Mouse (Mus musculus) E14TG2a.4 (cell line): ENCODE measurements around the gene Ermard.
A peak's percentile ranks its signal among the peaks of the same experiment; 100 is the strongest.
"Not testable (repeated sequence)": the region's sequence is repeated elsewhere in the genome, so short reads cannot be mapped to it uniquely, and the experiment has no call there.

ENCODE experiments used
- H3K27me3 ChIP-seq: 2 replicates; pipeline ENCODE4 v1.6.1; 2014; ENCODE audit warnings: low read length, control low read depth; ENCODE audit not compliant: insufficient read depth
- H3K36me3 ChIP-seq: 2 replicates; pipeline ENCODE4 v1.6.1; 2014; ENCODE audit warnings: low read length, control low read depth; ENCODE audit not compliant: insufficient read depth
- H3K4me1 ChIP-seq: replicated peaks from 2 replicates; pipeline ENCODE4 v1.6.1; 2014; ENCODE audit warnings: low read depth, low read length, control low read depth
- H3K4me3 ChIP-seq: replicated peaks from 2 replicates; pipeline ENCODE4 v1.5.1; 2014; ENCODE audit warnings: mild to moderate bottlenecking, low read length
- H3K9me3 ChIP-seq: 2 replicates; pipeline ENCODE4 v1.6.1; 2014; ENCODE audit warnings: low read length, control low read depth

Ermard gene

GRCm38 (mm10) chr17:15041175-15041729 lies at the start of gene Ermard, which contains the start of the genes Tcte3 and Gm3448:
TSS of gene Ermard (plus strand) at chr17:15041208.
TSS of gene Tcte3 (minus strand) at chr17:15041488.
TSS of gene Gm3448 (minus strand) at chr17:15041537.
- H3K4me3 ChIP-seq, H3K27me3 ChIP-seq: not testable (repeated sequence)

GRCm38 (mm10) chr17:14992522-14993138 lies 48.4 kb upstream of the Ermard start:
- H3K4me1 ChIP-seq, H3K36me3 ChIP-seq, H3K27me3 ChIP-seq, H3K9me3 ChIP-seq, H3K4me3 ChIP-seq: not testable (repeated sequence)

More at GRCm38 (mm10) chr17:15041175-15041729, at the start of gene Ermard, which contains the start of the genes Tcte3 and Gm3448:
- not testable (repeated sequence) for H3K9me3 ChIP-seq, H3K36me3 ChIP-seq, H3K4me1 ChIP-seq

- not testable (repeated sequence) for H3K9me3 ChIP-seq, H3K4me1 ChIP-seq, H3K27me3 ChIP-seq, H3K4me3 ChIP-seq, H3K36me3 ChIP-seq
These were observed 47.7 kb upstream of the Ermard start for GRCm38 (mm10) chr17:14993139-14993832.

GRCm38 (mm10) chr17:14994140-14994539 lies 46.9 kb upstream of the Ermard start:
- H3K4me3 ChIP-seq, H3K36me3 ChIP-seq, H3K9me3 ChIP-seq, H3K27me3 ChIP-seq, H3K4me1 ChIP-seq: not testable (repeated sequence)

GRCm38 (mm10) chr17:15000047-15000446 lies 41.0 kb upstream of the Ermard start:
- H3K4me3 ChIP-seq, H3K27me3 ChIP-seq, H3K4me1 ChIP-seq, H3K36me3 ChIP-seq, H3K9me3 ChIP-seq: not testable (repeated sequence)

- H3K4me3 ChIP-seq, H3K9me3 ChIP-seq, H3K27me3 ChIP-seq, H3K4me1 ChIP-seq, H3K36me3 ChIP-seq: not testable (repeated sequence)
These were observed 31.9 kb upstream of the Ermard start for GRCm38 (mm10) chr17:15009088-15009487.

GRCm38 (mm10) chr17:15009706-15010413 lies 31.1 kb upstream of the Ermard start, which contains the start of gene Gm3435:
TSS of gene Gm3435 (plus strand) at chr17:15010176.
- not testable (repeated sequence) for H3K9me3 ChIP-seq, H3K27me3 ChIP-seq

GRCm38 (mm10) chr17:15021503-15022220 lies 19.3 kb upstream of the Ermard start:
- not testable (repeated sequence) for H3K36me3 ChIP-seq, H3K27me3 ChIP-seq, H3K9me3 ChIP-seq

More at GRCm38 (mm10) chr17:15009706-15010413, 31.1 kb upstream of the Ermard start, which contains the start of gene Gm3435:
- not testable (repeated sequence) for H3K36me3 ChIP-seq, H3K4me1 ChIP-seq, H3K4me3 ChIP-seq

GRCm38 (mm10) chr17:15023878-15024492 lies 17.0 kb upstream of the Ermard start:
- not testable (repeated sequence) for H3K4me1 ChIP-seq, H3K27me3 ChIP-seq, H3K36me3 ChIP-seq, H3K9me3 ChIP-seq, H3K4me3 ChIP-seq

More at GRCm38 (mm10) chr17:15021503-15022220, 19.3 kb upstream of the Ermard start:
- H3K4me1 ChIP-seq = not testable (repeated sequence)
- peak overlapping the region; percentile 62 for H3K4me3 ChIP-seq

- not testable (repeated sequence) for H3K4me3 ChIP-seq, H3K4me1 ChIP-seq, H3K9me3 ChIP-seq, H3K27me3 ChIP-seq, H3K36me3 ChIP-seq
These were observed 16.4 kb upstream of the Ermard start for GRCm38 (mm10) chr17:15024502-15025193.

GRCm38 (mm10) chr17:15025513-15025912 lies 15.5 kb upstream of the Ermard start:
- H3K27me3 ChIP-seq, H3K4me1 ChIP-seq, H3K36me3 ChIP-seq, H3K9me3 ChIP-seq, H3K4me3 ChIP-seq: not testable (repeated sequence)

GRCm38 (mm10) chr17:15031414-15031813 lies 9.6 kb upstream of the Ermard start:
- H3K9me3 ChIP-seq, H3K27me3 ChIP-seq, H3K36me3 ChIP-seq, H3K4me1 ChIP-seq, H3K4me3 ChIP-seq: not testable (repeated sequence)

GRCm38 (mm10) chr17:15040455-15040854 lies 553 bp upstream of the Ermard start:
- H3K27me3 ChIP-seq, H3K9me3 ChIP-seq, H3K36me3 ChIP-seq, H3K4me1 ChIP-seq, H3K4me3 ChIP-seq: not testable (repeated sequence)
